ENCODE assay signal across 7 mouse cellular contexts in the genomic region with DNA sequence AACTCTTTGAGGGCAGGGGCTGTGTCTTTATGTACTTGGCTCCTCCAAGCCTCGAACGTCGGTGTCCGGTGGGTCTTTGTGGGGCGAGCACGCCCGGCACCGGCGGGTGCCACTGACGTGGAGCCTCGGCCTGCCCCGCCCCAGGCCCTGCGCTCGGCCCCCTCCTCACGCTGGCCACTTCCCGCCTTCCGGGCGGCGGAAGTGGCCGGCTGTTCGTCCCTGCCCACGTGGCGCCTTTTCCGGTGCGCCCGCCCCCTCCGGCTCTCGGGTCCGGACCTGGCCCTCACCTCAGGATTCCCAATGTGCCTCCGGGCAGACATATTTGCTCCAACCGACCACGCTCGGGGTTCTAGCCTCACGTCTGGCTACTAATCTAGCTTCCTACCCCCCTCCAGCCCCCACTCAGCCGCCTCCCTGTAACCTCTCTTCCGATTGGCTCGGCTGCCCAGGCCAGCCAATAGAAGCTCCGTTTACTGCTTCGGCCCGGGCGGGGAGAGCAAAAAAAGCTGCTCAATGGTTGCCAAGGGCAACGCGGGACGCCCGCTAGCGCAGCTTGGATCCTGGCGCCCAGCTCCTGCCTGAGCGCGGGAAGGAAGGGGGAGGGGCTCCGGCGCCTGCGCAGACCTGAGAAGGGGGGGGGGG. TPM values are rescaled to one million over a fixed set of nuclear protein-coding genes. Genes with fewer than 3 reads are reported as not detected.
A peak's percentile ranks its signal among the peaks of the same experiment; 100 is the strongest.
DNase-seq lines count a peak whose midpoint lies in the region; ATAC-seq lines count a peak whose summit lies in the region.

Cep41 (minus strand) TSS at position 400 of the 642 bp plus-strand sequence.

- peak within 1 kb of the TSS; percentile 55 for H3K4me3 ChIP-seq in intestine, embryonic 15.5 days (replicated peaks)
- peak within 1 kb of the TSS; percentile 63 for H3K4me3 ChIP-seq in midbrain, embryonic 10.5 days

- peak; percentile 97 to 99 for DNase-seq in adrenal gland, adult 18-20 months (ENCODE audit: low spot score in 2 of 2)
- DNase-seq in embryo, embryonic 11 days: peak; percentile 98
- DNase-seq in gastrocnemius, postnatal 36 days: peak; percentile 89 to 97
- DNase-seq in left cerebral cortex, postnatal 25 days (ENCODE audit: low spot score in 2 of 2): peak; percentile 98
- DNase-seq in midbrain, embryonic 10.5 days (ENCODE audit: low spot score): peak; percentile 99
- peak; percentile 97 for DNase-seq in right cerebral cortex, postnatal 4 days

- no peaks in the 10 kb centered on the region for H3K36me3 ChIP-seq in intestine, embryonic 15.5 days
- no peaks in the 10 kb centered on the region for H3K36me3 ChIP-seq in midbrain, embryonic 10.5 days

- no peaks in the 10 kb centered on the region for H3K9me3 ChIP-seq in intestine, embryonic 15.5 days
- H3K9me3 ChIP-seq in midbrain, embryonic 10.5 days (replicated peaks): no peaks in the 10 kb centered on the region

- H3K4me1 ChIP-seq in intestine, embryonic 15.5 days (replicated peaks): peaks cover 5% of the 10 kb centered on the region
- H3K4me1 ChIP-seq in midbrain, embryonic 10.5 days: peaks cover 41% of the 10 kb centered on the region

- H3K27me3 ChIP-seq in intestine, embryonic 15.5 days (replicated peaks): no peaks in the 10 kb centered on the region
- H3K27me3 ChIP-seq in midbrain, embryonic 10.5 days (ENCODE audit: low read depth, poor library complexity, severe bottlenecking): no peaks in the 10 kb centered on the region

- H3K27ac ChIP-seq in intestine, embryonic 15.5 days: peak within 1 kb of the TSS; percentile 93
- H3K27ac ChIP-seq in midbrain, embryonic 10.5 days (replicated peaks): peak within 1 kb of the TSS; percentile 98

- ATAC-seq in intestine, embryonic 15.5 days: peak; percentile 99

- H3K4me2 ChIP-seq in intestine, embryonic 15.5 days (replicated peaks): peak within 1 kb of the TSS; percentile 79

- peak within 1 kb of the TSS; percentile 59 for H3K9ac ChIP-seq in intestine, embryonic 15.5 days

- WGBS in intestine, embryonic 15.5 days: under 1% methylated on average over 50 of the region's 52 CpGs
- WGBS in midbrain, embryonic 10.5 days: under 1% methylated on average over 50 of the region's 52 CpGs

- intact Hi-C loops in gastrocnemius, postnatal 36 days (cut with DNase I): no loop called here
- intact Hi-C loops in left cerebral cortex, postnatal 25 days (cut with DNase I): loop anchor here (5.0 kb wide), 1 partner anchor 146 kb away; no protein-coding TSS in a partner anchor

RNA-seq across cellular contexts. Expression of gene Cep41, which starts in this region (rescaled TPM):
- total RNA-seq in adrenal gland, adult 18-20 months (2021): 1 to 10 TPM; 6.1 to 7.3 TPM
- under 1 TPM; 0.47 to 0.79 TPM for total RNA-seq in gastrocnemius, postnatal 36 days (2021)
- polyA plus RNA-seq in intestine, embryonic 15.5 days (2015; fragmentation: Nextera tagmentation; extraction: Ambion mirVana): 9.4 and 9.9 TPM in 2 replicates
- total RNA-seq in left cerebral cortex, postnatal 25 days (2021): 1 to 10 TPM; 7.5 to 8.1 TPM
- 19.8 and 24.0 TPM in 2 replicates for polyA plus RNA-seq in midbrain, embryonic 10.5 days (2016; fragmentation: Nextera tagmentation; extraction: Ambion mirVana)

Comparison
In these comparisons a context has a peak if more than half of its experiments do, and no peak if none do; other contexts are left out.
1. Peak in every context shown above with its lines: DNase-seq, ATAC-seq, H3K4me3 ChIP-seq and H3K27ac ChIP-seq.
2. Peak in DNase-seq in gastrocnemius, postnatal 36 days; RNA of the gene not detected or under 1 TPM.